Mouse (Mus musculus): Measurements from ENCODE around the gene Tnpo1.

Tnpo1 gene

DNA sequence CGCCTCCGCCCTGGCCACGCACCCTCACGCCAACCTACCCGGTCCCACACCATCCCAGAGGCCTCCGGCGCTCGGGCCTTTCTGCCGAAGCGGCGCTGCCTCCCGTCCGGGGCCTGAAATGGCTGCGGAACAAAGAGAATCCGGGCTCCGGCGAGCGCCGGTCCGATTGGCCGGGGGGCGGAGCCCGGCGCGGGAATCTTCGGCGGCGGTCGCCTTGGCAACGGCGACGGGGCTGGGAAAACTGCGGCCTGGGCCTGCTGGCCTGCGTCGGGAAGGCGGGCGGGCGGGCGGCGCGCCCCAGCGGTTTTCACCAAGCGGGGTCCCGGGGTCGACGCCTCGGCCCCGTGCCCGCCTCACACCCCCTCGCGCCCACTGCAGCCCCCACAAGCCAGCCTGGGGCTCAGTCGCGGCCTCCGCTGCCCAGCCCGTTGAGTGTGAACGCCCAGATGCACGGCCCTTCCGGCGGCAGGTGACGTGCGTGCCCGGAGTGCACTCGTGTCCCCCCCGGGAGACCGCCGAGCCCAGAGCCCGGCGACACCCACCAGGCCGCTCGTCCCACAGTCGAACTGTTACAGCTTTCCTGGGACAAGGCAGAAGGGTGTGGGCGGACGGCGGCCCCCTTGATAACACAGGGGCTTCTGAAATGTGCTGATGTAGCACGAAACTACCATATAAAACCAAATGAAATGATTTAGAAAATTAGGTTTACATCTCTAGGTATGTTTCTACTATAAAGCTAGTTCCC, at the start of gene Tnpo1:
TSS of gene Tnpo1 (minus strand) at position 172 of the 745 bp plus-strand sequence.
- DNase-seq (ENCODE audit: low read depth, low spot score) = peak; percentile 91

GRCm38 (mm10) chr13:98972090-98972489, 45.9 kb upstream of the Tnpo1 start:
- no peak for DNase-seq (ENCODE audit: low read depth, low spot score)

GRCm38 (mm10) chr13:98971641-98972040, 45.5 kb upstream of the Tnpo1 start:
- no peak for DNase-seq (ENCODE audit: low read depth, low spot score)

GRCm38 (mm10) chr13:98968517-98968916, 42.3 kb upstream of the Tnpo1 start:
- DNase-seq (ENCODE audit: low read depth, low spot score) = no peak

GRCm38 (mm10) chr13:98967942-98968341, 41.8 kb upstream of the Tnpo1 start:
- DNase-seq (ENCODE audit: low read depth, low spot score) = no peak

GRCm38 (mm10) chr13:98966583-98966982, 40.4 kb upstream of the Tnpo1 start:
- DNase-seq (ENCODE audit: low read depth, low spot score) = no peak

DNA sequence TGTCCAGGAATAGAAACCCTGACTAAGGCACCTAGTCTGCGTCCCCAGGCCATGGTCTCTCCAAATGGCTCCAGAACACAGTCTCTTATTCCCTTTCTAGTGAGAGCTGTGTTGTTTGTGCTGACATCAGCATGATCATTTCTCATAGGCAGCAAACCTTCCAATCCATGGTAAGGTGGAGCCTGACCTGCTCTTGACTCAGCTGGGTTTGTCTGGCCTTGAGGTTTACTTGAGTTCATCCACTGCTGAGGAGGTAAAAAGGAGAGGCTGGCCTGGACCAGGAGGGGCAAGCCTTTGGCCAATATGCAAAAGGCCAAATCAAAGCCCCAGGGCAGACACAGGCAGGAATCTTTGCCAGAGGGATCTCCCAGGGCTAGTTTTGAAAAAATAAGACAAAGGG, 37.4 kb upstream of the Tnpo1 start:
- no peak for DNase-seq (ENCODE audit: low read depth, low spot score)

GRCm38 (mm10) chr13:98958177-98958576, 32.0 kb upstream of the Tnpo1 start:
- DNase-seq (ENCODE audit: low read depth, low spot score) = no peak

GRCm38 (mm10) chr13:98956209-98956608, 30.0 kb upstream of the Tnpo1 start:
- DNase-seq (ENCODE audit: low read depth, low spot score) = no peak

GRCm38 (mm10) chr13:98955676-98956075, 29.5 kb upstream of the Tnpo1 start:
- DNase-seq (ENCODE audit: low read depth, low spot score) = no peak

DNA sequence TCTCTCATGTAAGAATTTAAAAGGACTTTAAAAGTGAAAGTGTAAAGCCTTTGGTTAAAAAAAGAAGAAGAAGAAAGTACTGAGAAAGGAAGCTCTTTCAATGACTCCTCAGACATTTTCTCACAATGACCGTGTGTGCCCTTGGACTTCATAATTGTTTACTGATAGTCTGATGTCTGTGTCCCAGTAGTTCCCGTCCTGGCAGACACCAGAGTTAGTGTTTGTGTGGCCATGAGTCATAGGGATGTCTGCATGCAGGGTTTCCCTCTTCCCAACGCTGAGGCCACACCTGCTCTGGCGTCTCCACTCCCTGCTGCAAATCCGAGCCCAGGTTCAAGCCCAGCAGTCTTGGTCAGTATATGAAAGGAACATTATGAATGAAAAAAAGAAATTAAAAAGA, 29.0 kb upstream of the Tnpo1 start:
- DNase-seq (ENCODE audit: low read depth, low spot score) = no peak

GRCm38 (mm10) chr13:98953830-98954229, 27.6 kb upstream of the Tnpo1 start:
- no peak for DNase-seq (ENCODE audit: low read depth, low spot score)

DNA sequence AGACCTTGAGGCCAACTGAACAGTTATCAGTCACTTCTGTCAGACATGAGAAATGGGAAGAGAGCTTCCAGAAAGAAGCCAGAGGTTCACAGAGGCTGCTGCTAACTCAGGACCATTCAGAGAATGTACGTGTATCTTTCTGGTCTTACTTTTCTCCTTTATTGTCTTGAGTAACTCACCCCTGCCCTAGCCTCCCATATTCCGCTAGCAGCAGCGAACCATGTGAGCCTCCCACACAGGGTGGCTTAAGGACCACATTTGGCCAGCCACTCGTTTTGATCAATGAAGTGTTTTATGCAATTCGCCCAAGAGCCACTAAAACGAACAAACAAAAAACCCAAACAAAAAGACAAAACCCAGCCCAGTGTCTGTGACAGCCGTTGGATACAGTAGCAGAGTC, 25.8 kb upstream of the Tnpo1 start:
- DNase-seq (ENCODE audit: low read depth, low spot score) = no peak

- no peak for DNase-seq (ENCODE audit: low read depth, low spot score)
Observed at GRCm38 (mm10) chr13:98948146-98948545, 22.0 kb upstream of the Tnpo1 start.

GRCm38 (mm10) chr13:98946434-98946833, 20.2 kb upstream of the Tnpo1 start:
- no peak for DNase-seq (ENCODE audit: low read depth, low spot score)

DNA sequence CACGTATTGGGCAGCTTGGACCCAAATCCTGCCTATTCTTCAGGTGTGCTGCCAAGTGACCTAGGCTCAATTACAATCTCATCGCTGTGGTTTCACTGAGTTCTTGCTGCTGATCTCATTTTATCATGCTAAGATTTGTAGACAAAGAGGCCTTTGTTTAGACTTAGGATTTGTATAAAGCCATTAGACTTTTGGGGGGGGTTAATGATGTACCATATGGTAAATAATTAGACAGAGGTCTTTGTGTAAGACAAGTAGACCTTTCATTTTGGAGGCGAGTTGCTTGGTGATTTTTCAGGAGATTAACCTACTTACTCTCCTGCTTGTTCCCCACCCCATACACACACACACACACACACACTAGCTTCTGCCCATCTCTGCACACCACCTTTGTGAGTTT, 19.7 kb upstream of the Tnpo1 start:
- no peak for DNase-seq (ENCODE audit: low read depth, low spot score)

DNA sequence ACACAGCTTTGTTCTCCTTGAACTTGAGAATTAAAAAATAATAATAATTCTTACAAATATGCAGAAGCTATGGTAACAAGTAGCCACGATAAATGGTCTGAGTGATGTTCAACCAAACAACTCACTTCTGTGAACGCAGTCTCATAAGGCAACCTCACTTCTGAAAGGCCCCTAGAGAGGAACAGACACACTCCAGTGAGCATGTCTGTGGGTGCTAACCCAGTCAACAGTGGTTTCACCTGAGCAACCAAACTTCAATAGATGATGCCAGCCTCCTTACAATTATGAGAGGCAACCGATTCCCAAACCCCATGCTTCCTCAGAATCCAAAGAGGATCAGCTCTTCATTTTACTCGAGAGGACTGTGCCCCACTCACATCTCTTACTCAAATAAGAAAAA, 19.2 kb upstream of the Tnpo1 start:
- DNase-seq (ENCODE audit: low read depth, low spot score) = no peak

DNA sequence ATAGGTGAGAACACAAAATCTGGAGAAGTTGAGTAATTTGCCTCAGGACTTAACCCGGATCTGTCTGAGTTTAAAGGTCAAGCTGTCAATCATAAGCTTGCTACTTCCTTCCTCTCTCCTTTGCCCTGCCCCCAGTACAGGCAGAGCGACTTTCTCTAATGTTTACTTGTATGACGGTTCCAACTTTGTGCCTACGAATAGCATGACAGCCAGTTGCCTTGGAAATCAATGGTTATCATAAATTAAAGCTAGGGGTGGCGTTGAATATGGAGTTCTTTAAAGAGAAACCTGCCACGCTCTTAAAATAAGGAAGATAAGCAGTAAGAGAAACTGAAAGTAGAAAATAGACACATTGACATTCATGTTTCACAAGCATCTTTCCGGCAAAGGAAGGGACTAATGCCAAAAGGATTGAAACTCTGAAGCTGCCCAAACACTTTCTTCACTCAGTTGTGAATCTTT, 18.5 kb upstream of the Tnpo1 start:
- DNase-seq (ENCODE audit: low read depth, low spot score) = peak; percentile 76

DNA sequence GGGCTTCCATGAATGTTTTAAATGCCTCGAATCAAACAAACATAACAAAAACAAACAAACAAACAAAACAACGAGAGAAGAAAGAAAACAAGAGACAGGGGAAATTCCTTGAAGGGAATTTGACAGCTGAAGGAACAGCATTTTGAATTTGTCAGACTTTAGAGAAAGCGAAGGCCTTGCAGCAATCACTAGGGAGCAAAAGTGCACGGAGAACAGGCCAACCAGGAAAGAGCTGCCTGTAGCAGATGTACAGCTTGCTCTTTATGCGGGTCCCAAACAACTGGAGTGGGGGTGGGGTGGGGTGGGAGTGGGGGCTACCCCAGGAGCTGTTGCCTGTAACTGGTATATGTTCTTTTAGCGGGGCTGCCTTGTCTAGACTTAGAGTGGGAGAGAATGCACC, 16.2 kb upstream of the Tnpo1 start:
- DNase-seq (ENCODE audit: low read depth, low spot score) = no peak

DNA sequence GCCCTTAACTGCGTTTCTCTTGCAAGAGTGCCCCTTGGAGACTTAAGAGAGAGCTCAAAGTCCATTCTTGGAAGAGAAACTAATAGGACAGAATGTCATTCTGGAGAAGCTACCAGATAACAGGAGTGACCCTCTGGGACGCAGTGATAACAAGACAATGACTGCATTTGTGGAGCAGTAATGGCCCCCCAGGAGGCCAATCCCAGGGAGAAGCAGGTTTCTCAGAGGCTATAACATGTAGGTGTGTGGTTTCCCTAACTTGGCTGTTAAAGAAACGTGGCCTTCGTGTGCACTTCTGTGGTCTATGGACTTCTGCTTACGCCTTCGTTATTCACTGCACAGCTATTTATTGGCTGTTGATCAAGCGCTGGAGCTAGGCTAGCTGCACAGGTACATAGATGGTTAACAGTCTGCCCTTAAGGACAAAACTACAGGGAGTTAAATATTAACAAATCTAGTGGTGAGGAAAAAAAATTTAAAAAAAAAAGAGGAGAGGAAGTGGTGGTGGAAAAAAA, 15.7 kb upstream of the Tnpo1 start:
- DNase-seq (ENCODE audit: low read depth, low spot score) = no peak

- peak; percentile 21 for DNase-seq (ENCODE audit: low read depth, low spot score)
Observed at GRCm38 (mm10) chr13:98937108-98937507, 10.9 kb upstream of the Tnpo1 start.

GRCm38 (mm10) chr13:98928908-98929307, 2.7 kb upstream of the Tnpo1 start:
- no peak for DNase-seq (ENCODE audit: low read depth, low spot score)

- DNase-seq (ENCODE audit: low read depth, low spot score) = no peak
Observed at GRCm38 (mm10) chr13:98926958-98927242, 716 bp upstream of the Tnpo1 start.
